ENCODE assay signal across 10 mouse cellular contexts in the genomic region with DNA sequence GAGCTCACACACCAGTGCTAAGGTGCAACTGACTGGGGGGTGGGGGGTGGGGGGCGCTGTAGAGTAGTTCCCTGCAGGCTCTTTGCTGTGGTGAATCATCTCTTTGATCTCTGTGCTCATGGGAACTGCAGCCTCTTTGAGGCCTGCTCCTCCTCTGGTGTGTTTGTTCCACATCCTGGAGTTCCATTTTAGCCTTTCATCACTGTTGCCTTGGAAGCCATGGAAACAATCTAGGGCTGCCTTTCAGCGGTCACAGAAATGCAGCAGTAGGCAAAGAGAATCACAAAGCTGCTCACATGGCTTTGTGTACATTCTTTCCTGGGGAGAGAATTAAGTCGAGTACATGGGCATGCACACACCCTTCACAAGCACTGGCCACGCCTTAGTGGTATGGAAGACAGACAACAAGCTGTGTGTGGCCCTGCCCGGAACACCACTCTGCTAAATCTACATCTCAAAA.
A peak's percentile ranks its signal among the peaks of the same experiment; 100 is the strongest.
DNase-seq lines count a peak whose midpoint lies in the region; ATAC-seq and TF ChIP-seq lines count a peak whose summit lies in the region.
"Had no signal": no experiment of that assay in that cellular context is flagged by ENCODE, and none has a peak within 500 bp of the region (broad histone marks: within the 10 kb centered on the region; RNA-seq: fewer than 3 reads in every experiment).

No protein-coding gene starts in this region.

- no peak overlapping the region for H3K4me3 ChIP-seq in lung, embryonic 14.5 days (ENCODE audit: low read depth, low read length)
- H3K4me3 ChIP-seq in lung, adult 2 months (replicated peaks; ENCODE audit: extremely low read depth, low read depth, low read length), result no peak overlapping the region
- H3K4me3 ChIP-seq in hindbrain, embryonic 11.5 days (ENCODE audit: low read depth, low read length), result no peak overlapping the region
- no peak overlapping the region for H3K4me3 ChIP-seq in midbrain, embryonic 16.5 days (ENCODE audit: low read depth, low read length)
- H3K4me3 ChIP-seq in cerebellum, adult 2 months (replicated peaks; ENCODE audit: insufficient read depth, low read depth, low read length), result no peak overlapping the region
- H3K4me3 ChIP-seq: erythroblast, embryonic 14.5 days had no signal

- H3K9ac ChIP-seq in lung, embryonic 14.5 days, result no peak overlapping the region
- H3K9ac ChIP-seq in hindbrain, embryonic 11.5 days (ENCODE audit: low read depth, low read length), result no peak overlapping the region
- H3K9ac ChIP-seq in midbrain, embryonic 16.5 days (ENCODE audit: low read depth, low read length), result no peak overlapping the region

- no peaks in the 10 kb centered on the region for H3K27me3 ChIP-seq in lung, embryonic 14.5 days (ENCODE audit: insufficient read depth, low read length)
- H3K27me3 ChIP-seq in hindbrain, embryonic 11.5 days (ENCODE audit: control insufficient read depth, insufficient read depth, low read length), result peaks cover 4% of the 10 kb centered on the region; the same call in 1 of the 2 replicates
- H3K27me3 ChIP-seq in midbrain, embryonic 16.5 days (ENCODE audit: control insufficient read depth, insufficient read depth, low read depth, low read length), result no peaks in the 10 kb centered on the region
- no peaks in the 10 kb centered on the region; the same call in 1 of the 2 replicates for H3K27me3 ChIP-seq in cerebellum, adult 2 months (ENCODE audit: control insufficient read depth, insufficient read depth, low read length)

- 38% methylated on average over 5 of the region's 5 CpGs for WGBS in lung, embryonic 14.5 days
- 56% methylated on average over 5 of the region's 5 CpGs for WGBS in lung, adult 2 months
- 21% methylated on average over 5 of the region's 5 CpGs for WGBS in hindbrain, embryonic 11.5 days
- WGBS in midbrain, embryonic 16.5 days, result 7% methylated on average over 5 of the region's 5 CpGs
- WGBS in cerebellum, adult 2 months, result 64% methylated on average over 5 of the region's 5 CpGs

- no peak overlapping the region for H3K4me2 ChIP-seq in lung, embryonic 14.5 days
- H3K4me2 ChIP-seq in hindbrain, embryonic 11.5 days (replicated peaks; ENCODE audit: low read depth, low read length), result no peak overlapping the region
- no peak overlapping the region for H3K4me2 ChIP-seq in midbrain, embryonic 16.5 days (ENCODE audit: low read length)

- DNase-seq in lung, embryonic 14.5 days, result peak; percentile 3
- DNase-seq in lung, adult 2 months, result no peak
- DNase-seq in adrenal gland, postnatal 14 days, result peak; percentile 46
- DNase-seq in hindbrain, embryonic 11.5 days (ENCODE audit: low spot score), result peak; percentile 44
- no peak for DNase-seq in cerebellum, adult 8-10 months
- DNase-seq in liver, result no peak
- DNase-seq in cerebellum, adult 2 months, result no peak
- DNase-seq: right cerebral cortex, postnatal 4 days had no signal

- no peaks in the 10 kb centered on the region for H3K9me3 ChIP-seq in lung, embryonic 14.5 days (ENCODE audit: low read depth, low read length)
- no peaks in the 10 kb centered on the region for H3K9me3 ChIP-seq in hindbrain, embryonic 11.5 days (ENCODE audit: control insufficient read depth, low read length)
- H3K9me3 ChIP-seq in midbrain, embryonic 16.5 days (replicated peaks; ENCODE audit: control insufficient read depth, low read length, poor library complexity, severe bottlenecking), result no peaks in the 10 kb centered on the region

- peak; percentile 52 for ATAC-seq in lung, embryonic 14.5 days (ENCODE audit: insufficient read depth)
- peak; percentile 79 for ATAC-seq in hindbrain, embryonic 11.5 days (ENCODE audit: low FRiP score)
- peak; percentile 76 for ATAC-seq in midbrain, embryonic 16.5 days

- no peaks in the 10 kb centered on the region for H3K4me1 ChIP-seq in lung, embryonic 14.5 days (ENCODE audit: insufficient read depth)
- no peaks in the 10 kb centered on the region for H3K4me1 ChIP-seq in lung, adult 2 months (ENCODE audit: control insufficient read depth, insufficient read depth, low read length)
- no peaks in the 10 kb centered on the region for H3K4me1 ChIP-seq in hindbrain, embryonic 11.5 days (replicated peaks; ENCODE audit: control insufficient read depth, insufficient read depth, low read length)
- H3K4me1 ChIP-seq in midbrain, embryonic 16.5 days (ENCODE audit: control insufficient read depth, insufficient read depth, low read length), result peaks cover 10% of the 10 kb centered on the region
- no peaks in the 10 kb centered on the region for H3K4me1 ChIP-seq in cerebellum, adult 2 months (ENCODE audit: control insufficient read depth, insufficient read depth, low read length)

- H3K36me3 ChIP-seq in lung, embryonic 14.5 days (ENCODE audit: insufficient read depth), result peaks cover 50% of the 10 kb centered on the region
- no peaks in the 10 kb centered on the region for H3K36me3 ChIP-seq in hindbrain, embryonic 11.5 days (ENCODE audit: control insufficient read depth, insufficient read depth, low read length)
- H3K36me3 ChIP-seq in midbrain, embryonic 16.5 days (ENCODE audit: control insufficient read depth, insufficient read depth, low read length), result no peaks in the 10 kb centered on the region

- TF ChIP-seq POLR2A in lung, adult 2 months (IDR thresholded peaks at IDR 0.05; ENCODE audit: borderline replicate concordance, extremely low read depth, low read depth, low read length), result no peak
- no peak for TF ChIP-seq POLR2A in cerebellum, adult 2 months (IDR thresholded peaks at IDR 0.05; ENCODE audit: borderline replicate concordance, insufficient read depth, low read length)

- TF ChIP-seq CTCF in lung, embryonic 14.5 days (IDR thresholded peaks at IDR 0.05; ENCODE audit: low read depth), result no peak
- TF ChIP-seq CTCF in lung, adult 2 months (IDR thresholded peaks at IDR 0.05; ENCODE audit: insufficient read depth, low read length), result no peak
- no peak for TF ChIP-seq CTCF in cerebellum, adult 2 months (IDR thresholded peaks at IDR 0.05; ENCODE audit: borderline replicate concordance, insufficient read depth, low read depth, low read length)

- no peak overlapping the region for H3K27ac ChIP-seq in lung, embryonic 14.5 days (ENCODE audit: low read depth)
- H3K27ac ChIP-seq in hindbrain, embryonic 11.5 days (ENCODE audit: low read depth, low read length), result no peak overlapping the region
- H3K27ac ChIP-seq in midbrain, embryonic 16.5 days (ENCODE audit: low read length), result no peak overlapping the region; the same call in 1 of the 2 replicates
- no peak overlapping the region for H3K27ac ChIP-seq in cerebellum, adult 2 months (ENCODE audit: insufficient read depth, low read length)

Comparison
In these comparisons a context has a peak if more than half of its experiments do, and no peak if none do; other contexts are left out.
1. DNase-seq: peak in lung, embryonic 14.5 days (single experiment), adrenal gland, postnatal 14 days (single experiment) and hindbrain, embryonic 11.5 days (single experiment); none in lung, adult 2 months (single experiment), cerebellum, adult 8-10 months (single experiment), liver (single experiment) and cerebellum, adult 2 months (0 of 2).
2. Peak in every context shown above with its lines, with median percentiles within 50 percentile points of each other: ATAC-seq.